Mouse (Mus musculus) cerebellum, adult 11-12 months (tissue): ENCODE data around the gene Klk12.

Source experiments
- DNase-seq: peaks from one replicate; pipeline ENCODE4 v3.0.0; 2022

Gene Klk12

GRCm38 (mm10) chr7:43797333-43797769 is 28.7 kb downstream of the Klk12 start, which contains the start of gene Klk8:
Gene Klk8, plus strand, starts transcription at chr7:43797577.
- DNase-seq, result no peak

GRCm38 (mm10) chr7:43797844-43798462 is 29.3 kb downstream of the Klk12 start:
- DNase-seq, result no peak

- DNase-seq, result no peak
These were observed 31.2 kb downstream of the Klk12 start for GRCm38 (mm10) chr7:43799876-43800275.

GRCm38 (mm10) chr7:43810994-43811393 is 42.3 kb downstream of the Klk12 start, which contains the start of gene Klk7:
Gene Klk7, plus strand, starts transcription at chr7:43811294.
- DNase-seq, result no peak

GRCm38 (mm10) chr7:43815211-43815610 is 46.5 kb downstream of the Klk12 start:
- DNase-seq, result no peak

GRCm38 (mm10) chr7:43816746-43817145 is 48.0 kb downstream of the Klk12 start:
- no peak for DNase-seq

GRCm38 (mm10) chr7:43821581-43821980 is 52.9 kb downstream of the Klk12 start:
- DNase-seq, result no peak
